Mouse (Mus musculus) adrenal gland, postnatal 25 days (tissue): ENCODE measurements at regions not wholly inside any gene's neighbourhood (a gene's known extent, or its start where the extent isn't known, plus 50 kb on each side); places are given as distances from the start of the nearest gene placed in this dataset.

ENCODE experiments used
- DNase-seq: peaks from one replicate; pipeline ENCODE4 v3.0.0; 2021; ENCODE audit warnings: mixed read lengths
- microRNA-seq, 2 experiments: library from miRNA; unstranded; fragments of <30 nt; microRNA quantifications; one replicate each; pipeline ENCODE4 v1.2.0; 2021

- DNase-seq = no peak
These were observed 185.3 kb downstream of the Snx13 start for GRCm38 (mm10) chr12:35232322-35232673.

- no peak for DNase-seq
These were observed 184.7 kb downstream of the Snx13 start for GRCm38 (mm10) chr12:35231414-35232321.

GRCm38 (mm10) chr12:35220429-35220828, 173.4 kb downstream of the Snx13 start:
- DNase-seq = no peak

DNA sequence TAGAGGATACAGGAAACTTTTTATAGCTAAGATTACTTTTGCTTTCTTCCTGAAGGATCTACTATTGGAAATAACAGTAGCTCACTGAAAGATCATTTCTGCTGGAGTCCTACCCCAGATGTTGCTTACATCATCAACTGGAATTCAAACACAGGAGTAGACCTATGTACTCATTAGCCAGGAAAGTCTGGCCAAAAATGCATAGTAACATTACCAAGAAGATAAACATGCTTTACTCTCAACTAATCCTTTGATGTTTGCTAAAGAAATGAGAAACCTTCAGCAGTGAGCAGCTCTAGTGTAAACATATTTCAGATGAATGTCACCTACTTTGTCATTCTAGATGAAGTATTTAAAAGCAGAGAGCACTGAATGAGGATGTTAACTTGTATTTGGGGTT, 173.0 kb downstream of the Snx13 start:
- no peak for DNase-seq

DNA sequence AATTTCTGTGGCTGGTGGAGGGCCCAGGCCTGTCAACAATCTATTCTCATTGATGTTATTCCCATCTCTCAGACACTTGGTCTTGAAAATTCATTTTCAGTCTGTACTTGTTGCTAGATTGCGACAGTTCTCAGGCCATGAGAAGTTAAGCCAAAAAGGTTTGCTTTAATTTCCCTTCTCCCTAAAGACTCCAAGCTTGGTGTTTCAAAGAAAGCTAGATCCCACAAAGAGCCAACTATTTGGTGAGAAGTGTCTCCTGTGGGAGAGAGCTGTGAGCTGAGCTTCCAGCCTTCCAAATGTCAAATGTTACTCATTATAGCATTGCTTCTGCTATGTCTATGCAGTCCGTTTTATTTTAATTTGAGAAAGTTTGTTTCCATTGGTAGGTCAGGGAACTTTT, 169.7 kb downstream of the Snx13 start:
- DNase-seq = no peak

- DNase-seq = no peak
These were observed 162.4 kb downstream of the Snx13 start for GRCm38 (mm10) chr12:35209399-35209798.

GRCm38 (mm10) chr12:35207605-35208004, 160.6 kb downstream of the Snx13 start:
- DNase-seq = no peak

- DNase-seq = no peak
These were observed 156.4 kb downstream of the Snx13 start for GRCm38 (mm10) chr12:35203398-35203797.

DNA sequence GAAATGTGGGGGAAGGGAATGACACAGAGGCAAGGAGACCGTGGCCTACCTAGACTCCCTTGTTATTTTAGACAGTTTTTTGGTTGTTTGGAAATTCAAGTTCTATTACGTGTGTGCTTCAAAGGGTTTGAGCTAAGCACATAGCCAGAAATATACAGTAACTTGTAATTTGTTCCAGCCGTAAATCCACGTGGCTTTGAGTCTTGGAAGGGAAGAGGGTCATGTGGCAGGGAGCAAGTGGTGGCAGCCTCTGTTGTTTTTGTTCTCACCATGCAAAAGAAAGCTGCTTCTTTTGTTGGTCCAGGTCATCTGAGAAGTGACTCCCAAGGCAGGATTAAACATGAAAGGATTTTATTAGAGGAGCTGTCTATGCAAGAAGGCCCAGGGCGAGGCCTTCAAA, 153.1 kb downstream of the Snx13 start:
- DNase-seq = no peak

Small RNA genes lying in the stretch of these regions (microRNA-seq; reads per million reads assigned to microRNA genes)
- 0 reads per million in 2 experiments for gene Gm44396
